In the genomic region with DNA sequence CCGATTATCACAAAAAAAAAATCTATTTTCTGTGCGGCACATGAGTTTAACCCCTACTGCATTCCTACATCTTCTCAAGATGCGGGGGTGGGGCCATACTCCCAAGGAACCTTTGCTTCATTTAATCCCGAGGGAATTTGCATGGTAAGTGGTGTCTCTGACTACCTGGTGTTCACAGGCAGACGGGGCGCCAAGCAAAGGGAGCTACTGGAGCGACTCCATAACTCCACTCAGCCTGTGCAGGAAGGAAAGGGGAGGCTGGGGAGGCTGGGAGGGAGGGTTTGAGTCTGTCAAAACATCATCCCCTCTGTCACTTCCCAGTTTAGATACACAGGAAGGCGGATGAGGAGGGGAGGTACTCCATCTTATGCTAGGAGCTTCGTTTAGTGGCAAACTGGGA, we compare ENCODE assay signal across 9 mouse cellular contexts.
DNase-seq lines count a peak whose midpoint lies in the region; ATAC-seq and TF ChIP-seq lines count a peak whose summit lies in the region.
"Had no signal": no experiment of that assay in that cellular context is flagged by ENCODE, and none has a peak within 500 bp of the region (broad histone marks: within the 10 kb centered on the region; RNA-seq: fewer than 3 reads in every experiment).

No protein-coding gene starts in this region.

- DNase-seq in right cerebral cortex, postnatal 10 days (ENCODE audit: low spot score in 2 of 2), result peak; percentile 73 to 75
- DNase-seq in right cerebral cortex, postnatal 36 days (ENCODE audit: low spot score in 2 of 2), result no peak
- peak; percentile 39 for DNase-seq in forebrain, embryonic 14.5 days (ENCODE audit: low spot score)
- DNase-seq in kidney, postnatal 14 days, result peak; percentile 70
- DNase-seq in gastrocnemius, postnatal 4 days (ENCODE audit: low spot score in 2 of 2), result no peak

- no peak for ATAC-seq in forebrain, embryonic 14.5 days
- no peak for ATAC-seq in stomach, embryonic 15.5 days (ENCODE audit: insufficient read depth, low FRiP score, low read depth)
- no peak for ATAC-seq in intestine, postnatal 0 days
- no peak for ATAC-seq in megakaryocyte-erythroid progenitor cell, adult 5-6 weeks (replicated peaks; ENCODE audit: low FRiP score, low TSS enrichment, poor library complexity, severe bottlenecking)

- 63% methylated on average over 9 of the region's 9 CpGs for WGBS in forebrain, embryonic 14.5 days
- 58% methylated on average over 9 of the region's 9 CpGs for WGBS in stomach, embryonic 15.5 days
- 76% methylated on average over 9 of the region's 9 CpGs for WGBS in intestine, postnatal 0 days

- no peak overlapping the region for H3K4me3 ChIP-seq in forebrain, embryonic 14.5 days (ENCODE audit: low read depth, low read length)
- H3K4me3 ChIP-seq in stomach, embryonic 15.5 days (replicated peaks), result no peak overlapping the region
- H3K4me3 ChIP-seq in intestine, postnatal 0 days (ENCODE audit: low read depth, low read length), result no peak overlapping the region
- H3K4me3 ChIP-seq: hindbrain, embryonic 15.5 days had no signal

- H3K36me3 ChIP-seq in forebrain, embryonic 14.5 days (ENCODE audit: control insufficient read depth, insufficient read depth, low read length), result peaks cover 84% of the 10 kb centered on the region
- H3K36me3 ChIP-seq in stomach, embryonic 15.5 days, result peaks cover 46% of the 10 kb centered on the region
- peaks cover 93% of the 10 kb centered on the region for H3K36me3 ChIP-seq in intestine, postnatal 0 days (ENCODE audit: control insufficient read depth, insufficient read depth)

- no peaks in the 10 kb centered on the region for H3K9me3 ChIP-seq in forebrain, embryonic 14.5 days (replicated peaks; ENCODE audit: control insufficient read depth, low read length)
- H3K9me3 ChIP-seq in stomach, embryonic 15.5 days, result no peaks in the 10 kb centered on the region
- no peaks in the 10 kb centered on the region for H3K9me3 ChIP-seq in intestine, postnatal 0 days (ENCODE audit: control insufficient read depth)
- H3K9me3 ChIP-seq: hindbrain, embryonic 15.5 days had no signal

- peak overlapping the region; percentile 40; the same call in 1 of the 2 replicates for H3K27ac ChIP-seq in forebrain, embryonic 14.5 days (ENCODE audit: low read depth, low read length)
- H3K27ac ChIP-seq in stomach, embryonic 15.5 days, result peak overlapping the region; percentile 60
- no peak overlapping the region; the same call in 1 of the 2 replicates for H3K27ac ChIP-seq in intestine, postnatal 0 days (ENCODE audit: low read depth, low read length)

- H3K4me2 ChIP-seq in forebrain, embryonic 14.5 days (ENCODE audit: low read length), result no peak overlapping the region
- no peak overlapping the region for H3K4me2 ChIP-seq in stomach, embryonic 15.5 days
- H3K4me2 ChIP-seq in intestine, postnatal 0 days (replicated peaks; ENCODE audit: low read depth), result no peak overlapping the region
- H3K4me2 ChIP-seq: hindbrain, embryonic 15.5 days had no signal

- no peak for TF ChIP-seq CTCF in intestine, postnatal 0 days (IDR thresholded peaks at IDR 0.05; ENCODE audit: low read depth)

- no peaks in the 10 kb centered on the region for H3K27me3 ChIP-seq in forebrain, embryonic 14.5 days (replicated peaks; ENCODE audit: control insufficient read depth, insufficient read depth, low read length)
- H3K27me3 ChIP-seq in stomach, embryonic 15.5 days (replicated peaks), result no peaks in the 10 kb centered on the region
- H3K27me3 ChIP-seq in intestine, postnatal 0 days (replicated peaks; ENCODE audit: control insufficient read depth, insufficient read depth, low read length), result no peaks in the 10 kb centered on the region
- H3K27me3 ChIP-seq: hindbrain, embryonic 15.5 days had no signal

- peaks cover 2% of the 10 kb centered on the region; the same call in 1 of the 2 replicates for H3K4me1 ChIP-seq in forebrain, embryonic 14.5 days (ENCODE audit: control insufficient read depth, insufficient read depth, low read length)
- 0 out of 2 replicates have a peak, but pooled peaks cover 7% of the 10 kb centered on the region for H3K4me1 ChIP-seq in stomach, embryonic 15.5 days
- H3K4me1 ChIP-seq in intestine, postnatal 0 days (replicated peaks; ENCODE audit: control insufficient read depth, insufficient read depth, low read length), result no peaks in the 10 kb centered on the region

- no peak overlapping the region for H3K9ac ChIP-seq in forebrain, embryonic 14.5 days (ENCODE audit: low read length)
- no peak overlapping the region for H3K9ac ChIP-seq in stomach, embryonic 15.5 days
- H3K9ac ChIP-seq in intestine, postnatal 0 days (ENCODE audit: low read depth, low read length), result no peak overlapping the region
- H3K9ac ChIP-seq: hindbrain, embryonic 15.5 days had no signal

Comparison
In these comparisons a context has a peak if more than half of its experiments do, and no peak if none do; other contexts are left out.
1. DNase-seq: peak in right cerebral cortex, postnatal 10 days (2 of 2), forebrain, embryonic 14.5 days (single experiment) and kidney, postnatal 14 days (single experiment); none in right cerebral cortex, postnatal 36 days (0 of 2) and gastrocnemius, postnatal 4 days (0 of 2).